Mouse (Mus musculus) NIH3T3 (cell line): ENCODE measurements at regions not wholly inside any gene's neighbourhood (a gene's known extent, or its start where the extent isn't known, plus 50 kb on each side); places are given as distances from the start of the nearest gene placed in this dataset.

ENCODE experiments used
- DNase-seq: peaks from one replicate; pipeline ENCODE4 v3.0.0-alpha.2; 2012; ENCODE audit warnings: low read depth

DNA sequence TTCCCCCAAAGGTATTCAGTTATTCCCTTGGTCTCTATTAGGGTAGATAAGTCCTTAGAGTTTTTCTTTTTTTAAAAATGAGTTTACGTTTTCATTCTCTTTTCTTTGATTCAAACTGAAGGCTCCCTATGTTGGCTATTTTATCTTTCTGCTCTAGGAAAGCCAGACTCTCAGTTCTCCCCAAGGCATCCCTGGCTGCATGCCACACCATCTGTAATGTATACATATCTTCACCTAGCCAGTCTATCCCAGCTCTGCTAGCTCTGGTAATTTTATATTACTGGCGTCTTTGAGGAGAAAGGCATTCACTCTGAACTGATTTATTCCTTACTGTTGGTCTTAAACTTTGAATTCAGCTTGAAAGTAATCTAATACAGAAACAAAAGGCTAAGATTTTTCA lies 65.2 kb upstream of the Cabcoco1 start:
- DNase-seq = peak; percentile 47

DNA sequence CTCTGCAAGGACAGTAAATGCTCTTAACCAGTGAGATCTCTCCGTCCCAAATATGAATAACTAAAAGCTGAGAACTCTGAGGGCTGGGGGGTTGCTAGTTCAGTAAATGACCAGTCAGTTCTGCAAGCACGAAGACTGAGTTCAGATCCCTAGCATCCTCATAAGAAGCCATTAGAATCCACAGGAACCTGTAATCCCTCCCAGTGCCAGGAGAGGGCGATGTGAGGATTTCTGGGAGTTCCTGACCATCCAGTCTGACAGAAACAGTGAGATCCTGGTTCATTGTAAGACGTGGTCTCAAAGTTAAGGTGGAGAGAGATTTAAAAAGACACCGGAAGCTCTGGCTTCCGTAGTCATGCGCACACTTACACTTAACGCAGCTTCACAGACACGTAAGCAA lies 70.2 kb upstream of the Cabcoco1 start:
- DNase-seq = peak; percentile 25

DNA sequence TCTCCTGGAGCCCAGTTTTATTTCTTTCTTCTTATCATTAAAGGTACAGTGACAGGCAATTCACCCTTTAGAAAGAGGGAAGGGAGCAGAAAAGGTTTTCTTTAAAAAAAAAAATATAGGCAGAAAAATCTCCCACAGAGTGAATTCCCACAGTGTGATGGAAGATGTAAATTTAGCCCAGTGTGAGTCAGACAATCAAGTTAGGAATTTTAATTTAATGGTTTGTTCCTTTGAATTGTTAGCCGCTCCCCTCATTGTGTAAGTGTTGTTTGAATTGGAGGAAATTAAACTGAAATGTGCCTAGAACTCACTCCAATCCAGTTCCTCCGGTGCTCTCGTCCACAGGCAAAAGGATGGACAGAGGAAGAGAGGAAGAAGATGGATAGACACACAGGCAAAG lies 71.0 kb upstream of the Cabcoco1 start:
- no peak for DNase-seq

DNA sequence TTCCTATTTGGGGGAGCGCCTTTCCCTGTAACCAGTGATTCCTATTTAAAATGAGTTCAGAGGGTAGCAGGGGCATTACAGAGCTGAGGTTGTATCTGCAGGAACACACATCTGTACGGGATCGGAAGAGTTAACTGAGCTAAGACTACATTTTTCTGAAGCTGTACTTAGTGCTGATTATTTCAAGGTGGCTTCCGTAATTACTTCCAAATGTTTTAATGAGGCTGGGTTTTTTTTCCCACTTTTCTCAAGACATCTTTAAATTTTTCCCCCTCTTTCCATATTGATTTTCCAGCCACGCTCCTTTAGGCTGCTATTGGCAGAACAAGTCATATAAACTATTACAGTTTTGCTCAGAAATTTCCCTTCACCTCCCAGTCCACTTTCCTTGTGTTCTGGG lies 82.1 kb upstream of the Cabcoco1 start:
- DNase-seq = no peak

DNA sequence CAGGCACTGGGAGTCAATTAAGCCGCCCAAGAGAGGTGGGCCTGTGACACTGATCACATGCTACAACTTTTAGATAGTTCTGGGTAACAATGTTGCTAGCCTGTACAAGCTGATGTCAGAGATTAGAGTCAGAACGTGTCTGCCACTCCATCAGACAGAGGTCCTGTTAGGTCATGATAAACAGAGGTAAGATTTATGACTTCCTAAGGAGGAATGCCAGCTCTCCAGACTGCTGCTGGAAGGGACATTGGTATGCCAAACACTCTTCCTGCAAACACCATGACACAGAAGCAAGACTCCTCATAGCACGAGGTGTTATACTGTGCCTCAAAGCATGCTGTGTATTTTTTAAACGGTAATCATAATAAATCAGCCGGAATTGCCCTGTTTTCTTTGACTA lies 83.6 kb upstream of the Cabcoco1 start:
- DNase-seq = no peak

DNA sequence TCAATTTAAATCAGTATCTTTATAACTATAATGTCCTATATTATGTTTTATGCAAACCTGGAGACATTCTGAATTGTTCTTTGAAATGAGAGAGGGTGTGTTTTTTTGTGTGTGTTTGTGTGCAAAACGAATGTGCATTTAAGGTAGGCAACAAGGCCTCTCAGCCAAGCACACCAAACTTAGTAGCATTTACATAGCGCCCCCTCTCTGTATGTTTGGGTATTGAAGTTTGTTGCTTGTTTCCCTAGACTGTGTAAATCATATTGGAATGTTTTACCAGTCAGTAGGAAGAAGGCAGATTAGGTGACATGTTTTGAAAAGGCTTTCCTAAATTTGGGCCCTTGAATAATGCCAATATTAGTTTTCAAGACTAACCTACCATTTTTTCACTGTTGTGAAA lies 84.1 kb upstream of the Cabcoco1 start:
- peak; percentile 50 for DNase-seq

DNA sequence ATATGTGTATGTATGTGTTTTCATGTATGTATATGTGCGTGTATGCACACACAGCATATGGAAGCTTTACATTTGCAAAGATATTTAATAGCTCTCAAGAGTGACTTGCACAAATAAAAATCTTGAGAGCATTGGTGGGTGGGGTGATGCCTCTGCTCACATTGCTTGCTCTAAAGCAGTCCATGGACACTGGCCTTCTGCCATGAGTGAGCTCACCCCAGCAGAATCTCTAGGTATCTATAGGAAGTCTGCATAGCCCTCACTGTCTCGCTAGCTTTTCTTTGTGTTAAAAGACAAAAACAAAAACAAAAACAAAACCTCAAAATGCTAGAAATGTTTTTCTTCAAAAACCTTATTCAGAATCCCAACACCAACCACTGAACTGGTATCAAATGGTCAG lies 87.8 kb upstream of the Cabcoco1 start:
- peak; percentile 11 for DNase-seq

DNA sequence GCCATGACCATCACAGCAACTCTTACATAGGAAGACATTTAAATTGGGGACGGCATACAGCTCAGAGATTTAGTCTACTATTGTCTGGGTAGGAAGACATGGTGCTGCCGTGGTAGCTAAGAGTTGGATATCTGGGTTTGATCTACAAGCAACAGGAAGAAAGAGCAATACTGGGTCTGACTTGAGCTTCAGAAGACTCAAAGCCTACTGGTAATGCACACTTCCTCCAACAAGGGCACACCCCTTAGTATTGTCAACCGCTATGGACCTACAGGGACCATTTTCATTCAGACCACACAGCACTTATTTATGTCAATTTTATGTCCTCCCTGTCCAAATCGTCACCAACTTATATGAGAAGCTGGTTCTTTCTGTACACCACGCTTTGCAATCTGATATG lies 90.3 kb upstream of the Tmem26 start:
- no peak for DNase-seq

DNA sequence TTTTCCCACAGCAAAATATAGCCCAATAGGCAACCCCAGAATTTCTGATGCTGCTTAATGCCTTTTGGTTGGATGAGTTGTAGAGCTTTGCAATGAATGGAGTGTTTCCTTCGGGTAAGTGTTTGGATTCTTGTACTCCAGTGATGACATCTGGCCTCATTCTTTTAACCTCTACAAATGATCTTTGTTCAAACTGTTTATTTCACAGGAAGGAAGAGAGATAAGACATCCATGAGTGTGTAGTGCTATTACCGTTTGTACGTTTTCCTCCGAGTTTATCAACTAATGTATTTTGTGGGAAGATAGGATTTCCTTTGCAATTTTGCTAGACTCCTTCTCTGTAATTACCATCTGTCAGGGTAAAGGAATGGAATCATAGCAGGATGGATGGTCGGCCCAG lies 70.7 kb upstream of the Tmem26 start:
- no peak for DNase-seq

DNA sequence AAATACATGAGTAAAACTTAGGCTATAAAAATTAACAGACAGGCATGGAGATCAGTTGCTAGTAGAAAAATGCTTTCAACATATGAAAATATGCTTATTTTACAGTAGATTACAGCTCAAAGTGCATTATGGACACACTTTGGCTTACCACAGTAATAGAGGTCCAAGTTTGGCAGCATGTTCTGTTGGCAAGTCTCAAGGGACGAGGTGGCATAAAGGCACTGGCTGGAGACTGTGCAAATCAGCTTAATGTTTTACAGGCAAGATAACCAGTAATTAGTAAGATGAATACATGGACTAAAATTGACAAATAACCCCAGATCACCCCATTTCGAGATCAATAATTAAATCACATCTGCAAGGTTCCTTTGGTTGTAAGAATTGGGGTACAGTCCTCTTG lies 68.0 kb upstream of the Tmem26 start:
- DNase-seq = no peak

DNA sequence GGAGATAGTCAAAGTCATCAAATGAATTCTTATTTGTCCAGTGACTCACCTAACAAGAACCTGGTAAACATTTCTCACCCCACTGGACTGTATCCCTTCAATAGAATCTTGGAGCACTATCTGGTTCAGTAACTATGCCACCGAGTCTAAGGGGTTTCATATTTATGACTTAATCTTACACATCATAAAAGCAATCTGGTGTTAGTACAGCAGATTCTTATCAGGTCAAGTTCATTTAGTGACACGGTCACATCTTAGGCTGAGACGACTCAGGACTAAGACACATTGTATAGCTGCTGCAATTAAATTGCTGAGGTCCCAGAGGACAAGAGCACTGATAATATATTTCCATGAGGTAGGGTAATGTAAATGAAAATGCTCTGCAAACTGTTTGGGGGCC lies 57.4 kb upstream of the Tmem26 start:
- no peak for DNase-seq

DNA sequence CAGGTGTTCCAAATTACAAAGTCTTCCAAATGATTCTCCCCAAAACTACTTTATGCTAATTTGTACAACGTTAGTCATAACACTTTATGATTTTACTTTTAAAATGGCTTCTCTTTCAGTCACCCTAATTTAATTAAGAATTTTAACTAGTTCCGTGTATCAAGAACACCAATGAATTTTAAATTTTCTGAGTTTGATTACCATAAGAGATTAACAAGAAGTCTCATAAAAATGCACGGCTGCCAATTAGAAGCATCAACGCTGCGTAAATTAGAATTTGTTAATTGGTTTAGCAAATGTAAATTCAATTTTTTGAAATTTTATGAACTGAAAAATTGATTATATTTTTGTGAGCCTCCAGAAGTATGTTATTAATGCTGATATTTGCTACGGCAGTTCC lies 54.1 kb upstream of the Tmem26 start:
- no peak for DNase-seq

DNA sequence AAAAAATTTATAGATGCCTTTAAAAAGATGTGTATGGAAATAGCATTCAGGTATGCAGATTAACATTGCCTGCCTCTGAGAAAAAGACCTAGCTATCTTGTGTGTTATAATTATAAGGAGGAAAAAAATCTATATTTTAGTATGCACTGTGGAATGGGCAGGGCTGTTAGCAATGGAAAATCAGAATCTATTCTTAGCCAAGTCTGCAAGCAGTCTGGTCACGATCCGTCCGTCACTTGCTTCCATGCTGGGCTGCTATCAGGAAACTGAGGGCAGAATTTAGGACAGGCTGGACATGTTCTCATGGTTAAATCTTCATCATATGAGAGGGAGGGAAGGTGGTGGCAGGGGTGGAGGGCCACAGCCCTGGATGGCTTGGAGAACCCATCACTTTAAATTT lies 53.5 kb upstream of the Tmem26 start:
- DNase-seq = no peak

DNA sequence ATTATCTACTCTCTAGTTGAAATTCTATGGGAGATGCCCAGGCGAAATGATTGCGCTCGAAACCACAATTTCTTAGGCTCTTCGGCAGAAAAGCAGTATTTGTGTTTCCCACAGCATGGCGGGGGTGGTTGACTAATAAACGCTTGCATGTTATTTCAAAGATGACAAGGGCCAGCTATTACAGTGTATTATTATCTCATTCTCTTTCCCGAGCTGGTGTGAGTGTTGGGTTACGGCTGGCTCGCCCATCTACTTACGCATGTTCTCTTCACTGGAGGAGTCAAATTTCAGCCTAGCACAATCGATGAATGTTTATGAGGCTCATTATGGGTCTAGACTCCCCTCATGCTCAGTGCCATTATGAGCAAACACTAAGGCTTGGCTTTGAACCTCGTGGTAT lies 51.2 kb upstream of the Tmem26 start:
- DNase-seq = no peak

DNA sequence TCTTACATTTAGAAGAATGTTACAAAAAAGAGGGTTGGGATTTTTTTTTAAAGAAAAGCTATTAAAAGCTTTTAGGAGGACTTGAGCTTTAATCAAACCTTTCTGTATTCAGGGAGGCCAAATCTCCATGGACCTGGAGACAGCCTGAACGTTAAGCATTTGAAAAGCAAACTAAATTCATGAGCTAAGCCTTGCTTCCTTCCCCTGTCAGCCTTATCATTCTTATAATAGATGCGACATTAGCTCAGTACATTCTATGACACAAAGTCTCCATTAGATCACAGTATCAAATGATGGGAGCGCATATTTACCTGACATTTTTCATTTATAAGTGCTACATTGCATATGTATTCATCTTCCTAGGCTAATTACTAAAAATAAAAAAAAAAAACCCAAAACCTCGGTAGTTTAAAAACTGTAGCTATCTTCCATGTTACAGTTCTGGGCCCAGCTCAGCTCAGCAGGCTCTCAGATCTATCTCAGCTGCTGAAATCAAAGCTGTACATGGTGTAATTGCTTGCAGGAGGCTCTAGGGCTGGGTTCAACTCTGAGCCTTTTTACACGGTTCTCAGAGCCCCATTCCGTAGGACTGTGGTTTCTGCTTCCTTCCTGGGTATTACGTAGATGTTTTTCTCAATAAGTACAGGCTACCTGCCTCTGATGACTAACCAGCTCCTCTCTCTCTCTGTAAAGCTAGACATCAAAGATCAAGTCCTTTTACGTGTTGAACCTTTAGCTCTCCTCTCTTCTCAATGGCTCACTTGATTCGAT lies 50.2 kb upstream of the Tmem26 start:
- DNase-seq = no peak
